Mouse (Mus musculus) heart, postnatal 0 days (tissue): ENCODE measurements at regions not wholly inside any gene's neighbourhood (a gene's known extent, or its start where the extent isn't known, plus 50 kb on each side); places are given as distances from the start of the nearest gene placed in this dataset.

Source experiments
- ATAC-seq: fragments of 200-750 bp; cut with Nextera tagmentation; 2 replicates; pipeline ENCODE4 v1.8.0; 2017; ENCODE audit warnings: low read depth, moderate number of reproducible peaks, moderate library complexity; ENCODE audit not compliant: insufficient read depth
- DNase-seq: peaks from one replicate; pipeline ENCODE4 v3.0.0-alpha.2; 2016; ENCODE audit warnings: low spot score
- H3K27ac ChIP-seq: fragments of 300-500 bp; sonication (generic); 2 replicates; pipeline ENCODE4 v1.5.1; 2014; ENCODE audit warnings: low read depth, mild to moderate bottlenecking
- H3K27me3 ChIP-seq: fragments of 300-500 bp; sonication (generic); 2 replicates; pipeline ENCODE4 v1.6.1; 2014; ENCODE audit warnings: low read length, mixed read lengths; ENCODE audit not compliant: control insufficient read depth, insufficient read depth
- H3K36me3 ChIP-seq: fragments of 300-500 bp; sonication (generic); replicated peaks from 2 replicates; pipeline ENCODE4 v1.6.1; 2014; ENCODE audit warnings: low read length, mixed read lengths; ENCODE audit not compliant: control insufficient read depth, insufficient read depth
- H3K4me1 ChIP-seq: fragments of 300-500 bp; sonication (generic); 2 replicates; pipeline ENCODE4 v1.6.1; 2014; ENCODE audit warnings: antibody characterized with exemption; ENCODE audit not compliant: control insufficient read depth, insufficient read depth
- H3K4me2 ChIP-seq: fragments of 300-500 bp; sonication (generic); 2 replicates; pipeline ENCODE4 v1.6.1; 2014; ENCODE audit warnings: low read depth, mild to moderate bottlenecking, low read length, moderate library complexity
- H3K4me3 ChIP-seq: fragments of 300-500 bp; sonication (generic); 2 replicates; pipeline ENCODE4 v1.5.1; 2014; ENCODE audit warnings: low read depth, low read length
- H3K9ac ChIP-seq: fragments of 300-500 bp; sonication (generic); replicated peaks from 2 replicates; pipeline ENCODE4 v1.6.1; 2014; ENCODE audit warnings: low read depth, low read length, mixed read lengths
- H3K9me3 ChIP-seq: fragments of 300-500 bp; sonication (generic); replicated peaks from 2 replicates; pipeline ENCODE4 v1.6.1; 2016; ENCODE audit warnings: low read length; ENCODE audit not compliant: control insufficient read depth
- CTCF ChIP-seq: IDR thresholded peaks from 2 replicates; pipeline ENCODE4 v1.5.1; 2016; ENCODE audit warnings: antibody characterized with exemption, control low read depth, low read depth
- EP300 ChIP-seq: IDR thresholded peaks from 2 replicates; pipeline ENCODE4 v1.6.1; 2016; ENCODE audit warnings: antibody characterized with exemption, low read depth
- WGBS: fragments of 180-500 bp; shearing (Covaris S2); extraction: QIAGEN DNeasy Blood & Tissue Kit; methylation state at CpG from one replicate; pipeline ENCODE4 v1.1.7; 2014; 5-methylcytosine and 5-hydroxymethylcytosine counted together

GRCm38 (mm10) chr9:99782364-99783119 is 65.5 kb upstream of the Cldn18 start:
- Histone ChIP-seq H3K9me3 (no peaks in the 10 kb centered on the region), H3K36me3 (no peaks in the 10 kb centered on the region), H3K27ac (no peak overlapping the region), H3K27me3 (no peaks in the 10 kb centered on the region), H3K4me2 (no peak overlapping the region), H3K9ac (no peak overlapping the region), H3K4me1 (no peaks in the 10 kb centered on the region), H3K4me3 (no peak overlapping the region)
- no peak for DNase-seq
- no peak for TF ChIP-seq EP300
- TF ChIP-seq CTCF = no peak
- ATAC-seq = no peak
- 65% methylated on average over 7 of the region's 7 CpGs for WGBS

DNA sequence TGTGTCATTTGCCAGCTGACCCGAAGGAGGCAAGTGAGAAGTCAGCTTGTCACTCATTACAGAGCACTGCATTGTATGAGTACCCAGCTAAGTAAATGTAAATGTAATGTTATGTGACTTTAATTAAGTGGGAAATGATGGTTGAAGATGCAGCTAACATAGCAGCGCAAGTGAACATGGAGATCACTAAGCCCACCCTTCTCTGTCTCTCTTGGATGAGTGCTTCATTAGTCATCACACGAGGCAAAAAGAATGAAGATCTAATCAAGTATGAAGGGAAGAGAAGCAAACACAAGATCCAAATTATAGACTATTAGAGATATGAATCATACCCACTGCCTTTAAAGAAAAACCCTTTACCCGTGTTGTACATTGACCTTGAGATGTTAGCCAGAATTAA is 61.8 kb upstream of the Cldn18 start:
- WGBS = 82% methylated on average over 4 of the region's 4 CpGs
- Histone ChIP-seq H3K9me3 (no peaks in the 10 kb centered on the region), H3K36me3 (no peaks in the 10 kb centered on the region), H3K4me2 (no peak overlapping the region), H3K4me3 (no peak overlapping the region), H3K9ac (no peak overlapping the region), H3K27me3 (no peaks in the 10 kb centered on the region), H3K4me1 (no peaks in the 10 kb centered on the region), H3K27ac (no peak overlapping the region)
- TF ChIP-seq EP300 (no peak), CTCF (no peak)
- no peak for DNase-seq
- no peak for ATAC-seq

- Histone ChIP-seq H3K36me3 (no peaks in the 10 kb centered on the region), H3K4me2 (no peak overlapping the region), H3K27me3 (no peaks in the 10 kb centered on the region), H3K9me3 (no peaks in the 10 kb centered on the region), H3K27ac (no peak overlapping the region), H3K9ac (no peak overlapping the region), H3K4me1 (no peaks in the 10 kb centered on the region), H3K4me3 (no peak overlapping the region)
- WGBS = 30% methylated on average over 10 of the region's 10 CpGs
- TF ChIP-seq CTCF (no peak), EP300 (no peak)
- DNase-seq (no peak), ATAC-seq (no peak)
Measured at GRCm38 (mm10) chr9:99770696-99771095, 53.6 kb upstream of the Cldn18 start.
